Mouse (Mus musculus): ENCODE measurements around the gene Zfp651.

GRCm38 (mm10) chr9:121761787-121762186 is 2.7 kb downstream of the Zfp651 start:
- TF ChIP-seq TCF12 (IDR thresholded peaks at IDR 0.05; ENCODE audit: insufficient read depth, poor library complexity, severe bottlenecking) (no peak), POLR2A (IDR thresholded peaks at IDR 0.05; ENCODE audit: insufficient read length, low read depth) (no peak), USF1 (IDR thresholded peaks at IDR 0.05; ENCODE audit: low read depth) (no peak), CEBPB (IDR thresholded peaks at IDR 0.05; ENCODE audit: insufficient read depth, poor library complexity, severe bottlenecking) (no peak), MAX (IDR thresholded peaks at IDR 0.05; ENCODE audit: low read depth) (no peak)

Measured in myocyte (in vitro differentiated cells).